Mouse (Mus musculus): ENCODE results near the gene Kpna2. TPM values are rescaled to one million over a fixed set of nuclear protein-coding genes. Genes with fewer than 3 reads are reported as not detected.

Kpna2 gene
- total RNA-seq (2023; ENCODE audit: inconsistent age), result 19.4 to 31.3 TPM (median 25.4 TPM) in 4 replicates

DNA sequence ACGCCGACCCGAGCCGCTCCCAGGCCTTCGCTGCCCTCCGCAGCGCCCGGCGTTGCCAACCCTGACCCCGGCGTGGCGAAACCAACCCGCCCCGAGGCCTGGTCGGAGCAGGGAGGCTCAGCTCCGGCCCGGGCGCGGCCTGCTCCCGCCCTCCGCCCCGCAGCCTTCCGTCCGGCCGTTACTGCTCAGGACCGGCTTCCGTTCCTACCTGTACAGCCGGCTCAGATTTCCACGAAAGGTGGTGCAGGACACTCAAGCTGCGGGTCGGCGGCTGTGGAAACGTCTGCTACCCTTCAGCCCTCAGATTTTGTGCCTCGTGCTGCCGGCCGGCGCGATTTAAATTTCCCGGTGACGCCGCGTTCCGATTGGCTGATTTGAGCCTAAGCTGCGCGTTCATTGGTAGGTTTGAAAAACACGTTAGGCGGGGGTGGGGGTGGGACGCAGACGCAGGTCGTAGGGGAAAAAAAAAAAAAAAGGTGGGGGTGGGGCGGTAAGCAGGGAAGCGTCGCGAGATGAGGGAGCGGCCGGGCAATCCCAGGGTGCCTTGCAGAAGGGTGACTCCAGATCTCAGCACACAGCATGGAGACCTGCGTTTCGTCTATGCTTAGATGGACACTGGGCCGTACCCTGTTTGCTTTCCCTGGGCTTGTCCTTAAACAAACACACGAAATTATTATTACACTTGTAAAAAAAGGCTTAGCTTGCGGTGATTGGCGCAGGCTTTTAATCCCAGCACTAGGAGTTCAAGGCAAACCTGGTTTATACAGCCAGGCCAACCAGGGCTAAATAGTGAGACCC, at the start of gene Kpna2:
TSS of gene Kpna2 (minus strand) at position 391 of the 798 bp plus-strand sequence.

DNA sequence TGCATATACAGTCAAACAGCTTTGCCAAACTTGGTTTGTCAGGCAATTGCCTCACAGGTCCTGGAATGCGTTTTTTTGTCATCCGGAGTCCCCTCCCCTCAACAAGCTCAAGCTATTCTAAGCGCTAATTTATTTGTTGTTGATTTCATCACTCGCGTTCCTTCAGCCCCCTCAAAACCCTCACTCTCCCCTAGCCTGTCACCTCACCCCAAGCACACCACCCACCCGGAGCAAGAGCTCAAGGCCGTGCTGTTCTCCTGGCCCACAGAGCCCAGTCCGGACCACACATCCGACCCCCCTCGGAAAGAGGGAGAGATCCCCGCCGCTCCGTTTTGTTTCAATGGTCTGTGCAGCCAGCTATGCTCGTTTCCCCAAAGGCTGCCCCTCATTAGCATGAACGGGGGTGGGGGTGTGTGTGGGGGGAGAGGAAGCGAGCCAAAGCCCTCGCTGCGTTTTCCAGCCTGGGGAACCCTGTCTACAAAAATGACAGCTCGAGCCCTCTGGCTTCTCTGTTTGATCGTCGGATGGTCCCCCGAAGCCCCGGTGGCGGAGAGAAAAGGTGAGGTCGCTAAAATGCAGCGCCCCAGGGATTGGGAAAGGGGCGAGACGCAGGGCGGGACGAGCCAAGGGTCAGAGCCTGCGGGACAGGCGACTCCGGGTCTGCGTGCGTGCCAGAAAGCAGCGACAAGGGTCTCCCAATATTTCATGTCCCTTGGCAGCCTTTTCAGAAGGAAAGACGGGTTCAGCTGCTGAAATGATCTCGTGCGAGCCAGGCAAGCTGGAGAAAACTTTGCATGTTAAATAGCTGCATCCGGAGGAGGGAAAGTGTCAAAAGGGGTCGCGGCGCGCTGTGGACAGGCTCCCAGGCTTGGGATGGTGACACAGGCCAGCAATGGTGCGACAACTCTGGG, 26.3 kb upstream of the Kpna2 start, which contains the start of gene 1810010H24Rik:
TSS of gene 1810010H24Rik (plus strand) at position 271 of the 911 bp plus-strand sequence.

Other genes with a start within 250 kb of the Kpna2 start
- gene Pecam1, start 248.9 kb downstream of the Kpna2 start, total RNA-seq (2023; ENCODE audit: inconsistent age), result 248 to 257 TPM (median 252 TPM) in 4 replicates
- 12.6 to 19.4 TPM (median 16.0 TPM) in 4 replicates for gene Milr1, start 248.3 kb downstream of the Kpna2 start, total RNA-seq (2023; ENCODE audit: inconsistent age)
- gene Polg2, start 220.0 kb downstream of the Kpna2 start, total RNA-seq (2023; ENCODE audit: inconsistent age), result 45.7 to 64.9 TPM (median 59.4 TPM) in 4 replicates
- gene Ddx5, start 210.4 kb downstream of the Kpna2 start, total RNA-seq (2023; ENCODE audit: inconsistent age), result 3,426 to 3,675 TPM (median 3,477 TPM) in 4 replicates
- 22.1 to 26.8 TPM (median 25.0 TPM) in 4 replicates for gene Cep95, start 210.3 kb downstream of the Kpna2 start, total RNA-seq (2023; ENCODE audit: inconsistent age)
- 47.1 to 53.1 TPM (median 48.3 TPM) in 4 replicates for gene Smurf2, start 78.8 kb downstream of the Kpna2 start, total RNA-seq (2023; ENCODE audit: inconsistent age)
- gene 1810010H24Rik, start 26.1 kb upstream of the Kpna2 start, total RNA-seq (2023; ENCODE audit: inconsistent age), result 4.0 to 5.5 TPM (median 4.9 TPM) in 4 replicates
- 145 to 168 TPM (median 163 TPM) in 4 replicates for gene Bptf, start 132.6 kb upstream of the Kpna2 start, total RNA-seq (2023; ENCODE audit: inconsistent age)
- gene Nol11, start 189.8 kb upstream of the Kpna2 start, total RNA-seq (2023; ENCODE audit: inconsistent age), result 35.0 to 43.3 TPM (median 37.6 TPM) in 4 replicates